Mouse (Mus musculus) CH12.LX (cell line): ENCODE results near the gene L3mbtl1. TPM values are rescaled to one million over a fixed set of nuclear protein-coding genes. Genes with fewer than 3 reads are reported as not detected.

Source experiments
- DNase-seq: peaks from one replicate; pipeline ENCODE4 v3.0.0-alpha.2; 2013; ENCODE audit errors: extremely low read depth
- H3K27ac ChIP-seq: 2 replicates; pipeline ENCODE4 v1.5.1; 2012; ENCODE audit warnings: low read depth, mild to moderate bottlenecking, control low read depth, moderate library complexity; ENCODE audit not compliant: insufficient read depth
- H3K27me3 ChIP-seq: replicated peaks from 2 replicates; pipeline ENCODE3; 2012; ENCODE audit warnings: inconsistent platforms
- H3K36me3 ChIP-seq, 2 experiments: replicated peaks in 1 of 2; 2 replicates each; pipeline versions ENCODE3 to v1.6.1; 2012; ENCODE audit warnings: inconsistent platforms in 1 of 2, low read length in 1 of 2, mild to moderate bottlenecking in 1 of 2, mixed read lengths in 1 of 2, moderate library complexity in 1 of 2; ENCODE audit not compliant: control insufficient read depth in 1 of 2, insufficient read depth in 1 of 2
- H3K4me1 ChIP-seq, 2 experiments: 2 replicates each; pipeline ENCODE4 v1.6.1; 2012; ENCODE audit warnings: inconsistent platforms in 1 of 2, moderate library complexity in 1 of 2; ENCODE audit not compliant: insufficient read depth in 2 of 2, control insufficient read depth in 1 of 2
- H3K4me2 ChIP-seq: 2 replicates; pipeline ENCODE4 v1.6.1; 2012; ENCODE audit warnings: low read depth, mild to moderate bottlenecking, control low read depth; ENCODE audit not compliant: poor library complexity, insufficient read depth, severe bottlenecking
- H3K4me3 ChIP-seq, 3 experiments: fragments of 150-350 bp in 1 of 3; sonication (generic) in 1 of 3; replicated peaks in 1 of 3; 2 replicates each; pipeline versions ENCODE3 to v1.5.1; 2011 to 2012; ENCODE audit warnings: low read depth in 2 of 3, low read length in 2 of 3, mild to moderate bottlenecking in 2 of 3, moderate library complexity in 2 of 3, control low read depth in 1 of 3, improper control_type of control experiment in 1 of 3, inconsistent platforms in 1 of 3, mixed read lengths in 1 of 3; ENCODE audit not compliant: poor library complexity in 1 of 3
- H3K79me2 ChIP-seq: replicated peaks from 2 replicates; pipeline ENCODE4 v1.6.1; 2012; ENCODE audit warnings: mild to moderate bottlenecking, moderate library complexity; ENCODE audit not compliant: control insufficient read depth, poor library complexity, insufficient read depth, severe bottlenecking; ENCODE audit errors: extremely low read depth
- H3K9ac ChIP-seq: 2 replicates; pipeline ENCODE4 v1.6.1; 2012; ENCODE audit warnings: low read depth, mild to moderate bottlenecking, control low read depth, moderate library complexity; ENCODE audit not compliant: insufficient read depth
- H3K9me3 ChIP-seq: replicated peaks from 2 replicates; pipeline ENCODE3; 2012; ENCODE audit warnings: low read length, inconsistent platforms, mixed read lengths
- CHD1 ChIP-seq: IDR thresholded peaks from 2 replicates; pipeline ENCODE4 v1.6.1; 2012; ENCODE audit warnings: low read depth, low read length, improper control_type of control experiment, inconsistent platforms
- CTCF ChIP-seq, 2 experiments: IDR thresholded peaks in 1 of 2; conservative IDR thresholded peaks in 1 of 2; 2 replicates each; pipeline ENCODE4 v1.5.1; 2011 to 2012; ENCODE audit warnings: low read depth in 2 of 2, low read length in 2 of 2, improper control_type of control experiment in 1 of 2, inconsistent platforms in 1 of 2, mild to moderate bottlenecking in 1 of 2, moderate library complexity in 1 of 2
- GABPA ChIP-seq: IDR thresholded peaks from 2 replicates; pipeline ENCODE4 v1.6.1; 2012; ENCODE audit warnings: low read depth, low read length, improper control_type of control experiment, inconsistent platforms; ENCODE audit not compliant: insufficient replicate concordance
- JUN ChIP-seq: IDR thresholded peaks from 2 replicates; pipeline ENCODE4 v1.6.1; 2011; ENCODE audit warnings: low read depth, mild to moderate bottlenecking, low read length, improper control_type of control experiment, moderate library complexity; ENCODE audit not compliant: insufficient read depth
- JUND ChIP-seq: conservative IDR thresholded peaks from 2 replicates; pipeline ENCODE4 v1.6.1; 2011; ENCODE audit warnings: low read depth, low read length, improper control_type of control experiment
- KAT2A ChIP-seq: IDR thresholded peaks from 2 replicates; pipeline ENCODE4 v1.6.1; 2012; ENCODE audit warnings: low read length, improper control_type of control experiment, inconsistent platforms; ENCODE audit not compliant: insufficient replicate concordance
- MAFK ChIP-seq: IDR thresholded peaks from 2 replicates; pipeline ENCODE4 v1.6.1; 2011; ENCODE audit warnings: low read length, improper control_type of control experiment; ENCODE audit not compliant: insufficient replicate concordance
- MAX ChIP-seq: IDR thresholded peaks from 2 replicates; pipeline ENCODE4 v1.6.1; 2011; ENCODE audit warnings: low read length, improper control_type of control experiment
- MAZ ChIP-seq: IDR thresholded peaks from 2 replicates; pipeline ENCODE4 v1.6.1; 2012; ENCODE audit warnings: low read depth, mild to moderate bottlenecking, inconsistent platforms, low read length, improper control_type of control experiment, moderate library complexity
- MEF2A ChIP-seq: IDR thresholded peaks from 2 replicates; pipeline ENCODE4 v1.6.1; 2014; ENCODE audit warnings: low read depth, mild to moderate bottlenecking, inconsistent platforms, low read length, improper control_type of control experiment, borderline replicate concordance
- NRF1 ChIP-seq: IDR thresholded peaks from 2 replicates; pipeline ENCODE4 v1.6.1; 2014; ENCODE audit warnings: low read depth, mild to moderate bottlenecking, inconsistent platforms, low read length, improper control_type of control experiment, moderate library complexity
- POLR2A ChIP-seq: IDR thresholded peaks from 2 replicates; pipeline ENCODE4 v1.6.1; 2011; ENCODE audit warnings: low read depth, mild to moderate bottlenecking, improper control_type of control experiment, low read length
- POLR2AphosphoS2 ChIP-seq: IDR thresholded peaks from 2 replicates; pipeline ENCODE4 v1.6.1; 2011; ENCODE audit warnings: low read depth, low read length, improper control_type of control experiment
- RAD21 ChIP-seq: IDR thresholded peaks from 2 replicates; pipeline ENCODE4 v1.6.1; 2011; ENCODE audit warnings: low read depth, mild to moderate bottlenecking, low read length, improper control_type of control experiment, moderate library complexity
- RCOR1 ChIP-seq: conservative IDR thresholded peaks from 2 replicates; pipeline ENCODE4 v1.6.1; 2012; ENCODE audit warnings: low read depth, mild to moderate bottlenecking, inconsistent platforms, low read length, improper control_type of control experiment
- SMC3 ChIP-seq: IDR thresholded peaks from 2 replicates; pipeline ENCODE4 v1.6.1; 2011; ENCODE audit warnings: low read depth, low read length, improper control_type of control experiment
- UBTF ChIP-seq: IDR thresholded peaks from 2 replicates; pipeline ENCODE4 v1.6.1; 2012; ENCODE audit warnings: low read depth, mild to moderate bottlenecking, inconsistent platforms, low read length, improper control_type of control experiment, moderate library complexity
- ZC3H11A ChIP-seq: IDR thresholded peaks from 2 replicates; pipeline ENCODE4 v1.6.1; 2012; ENCODE audit warnings: low read depth, mild to moderate bottlenecking, inconsistent platforms, low read length, improper control_type of control experiment
- dilution Hi-C: fragments of 300-500 bp; cut with MboI; formaldehyde crosslinking; loops from 2 replicates; pipeline ENCODE4 v1.14.3; 2020; ENCODE audit warnings: low sequenced_read_pairs; ENCODE audit not compliant: extremely low pct_unique_long_range_greater_than_20kb, extremely low pct_ligation_motif_present
- in situ Hi-C: fragments of 300-500 bp; cut with MboI; formaldehyde crosslinking; loops from 3 replicates; pipeline ENCODE4 v1.14.3; 2019; ENCODE audit warnings: low sequenced_read_pairs, low pct_ligation_motif_present, low pct_unique_long_range_greater_than_20kb, mixed read lengths
- polyA plus RNA-seq: library from polyadenylated mRNA; unstranded; fragments of >175 nt; gene quantifications from 2 replicates; pipeline ENCODE4 v1.2.1, GENCODE M21; 2012; ENCODE audit warnings: low read depth; ENCODE audit not compliant: insufficient read length
- total RNA-seq, 2 experiments: library from RNA; depleted of rRNA; stranded (reverse); fragments of 300-350 nt in 1 of 2; fragments of >200 nt in 1 of 2; gene quantifications; 2 replicates each; pipeline ENCODE4 v1.2.3; 2012 to 2014

Gene L3mbtl1
- total and polyA plus RNA-seq, 3 experiments: 0.09 TPM; not detected in 2

DNA sequence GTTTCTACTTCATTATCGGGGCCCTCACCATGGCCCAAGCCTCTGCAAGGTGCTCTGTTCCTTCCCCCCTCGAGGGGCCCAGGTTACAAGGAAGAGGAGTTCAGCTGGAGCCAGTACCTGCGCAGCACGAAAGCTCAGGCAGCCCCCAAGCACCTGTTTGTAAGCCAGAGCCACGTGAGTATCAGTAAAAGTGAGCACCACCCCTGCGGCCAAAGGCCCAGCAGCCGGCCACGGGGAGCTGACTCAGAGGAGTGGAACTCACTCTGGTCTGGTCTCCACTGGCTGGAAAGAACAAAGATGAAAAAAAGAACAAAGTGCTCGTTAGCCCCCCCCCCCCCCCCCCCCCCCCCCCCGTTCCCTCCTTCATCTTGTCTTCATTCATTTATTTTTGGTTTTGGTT is 18.0 kb downstream of the L3mbtl1 start:
- H3K79me2 ChIP-seq: no peaks in the 10 kb centered on the region
- no peak overlapping the region for H3K27ac ChIP-seq
- H3K4me2 ChIP-seq: no peak overlapping the region
- H3K4me1 ChIP-seq: no peaks in the 10 kb centered on the region
- H3K27me3 ChIP-seq: peaks cover 34% of the 10 kb centered on the region
- in situ Hi-C loops (no loop called here), dilution Hi-C loops (no loop called here)
- DNase-seq: no peak
- H3K36me3 ChIP-seq: no peaks in the 10 kb centered on the region
- H3K9ac ChIP-seq: no peak overlapping the region
- TF ChIP-seq UBTF: no peak
- TF ChIP-seq RCOR1: no peak
- no peak for TF ChIP-seq NRF1
- H3K4me3 ChIP-seq: no peak overlapping the region
- no peaks in the 10 kb centered on the region for H3K9me3 ChIP-seq

GRCm38 (mm10) chr2:162966734-162967133 is 23.5 kb downstream of the L3mbtl1 start:
- in situ Hi-C loops: no loop called here
- DNase-seq: no peak
- no peak overlapping the region for H3K9ac ChIP-seq
- no peaks in the 10 kb centered on the region for H3K36me3 ChIP-seq
- H3K9me3 ChIP-seq: no peaks in the 10 kb centered on the region
- no peak overlapping the region for H3K4me3 ChIP-seq
- H3K27me3 ChIP-seq: peaks cover 57% of the 10 kb centered on the region
- H3K4me1 ChIP-seq: no peaks in the 10 kb centered on the region
- no peak overlapping the region for H3K4me2 ChIP-seq
- TF ChIP-seq RAD21 (no peak), JUN (no peak), NRF1 (no peak), ZC3H11A (no peak), MAFK (no peak), JUND (no peak), MEF2A (no peak), POLR2A (no peak)
- TF ChIP-seq, all 38 proteins: peak for 0
- Histone ChIP-seq H3K27ac (no peak overlapping the region), H3K79me2 (no peaks in the 10 kb centered on the region)
- dilution Hi-C loops: no loop called here

DNA sequence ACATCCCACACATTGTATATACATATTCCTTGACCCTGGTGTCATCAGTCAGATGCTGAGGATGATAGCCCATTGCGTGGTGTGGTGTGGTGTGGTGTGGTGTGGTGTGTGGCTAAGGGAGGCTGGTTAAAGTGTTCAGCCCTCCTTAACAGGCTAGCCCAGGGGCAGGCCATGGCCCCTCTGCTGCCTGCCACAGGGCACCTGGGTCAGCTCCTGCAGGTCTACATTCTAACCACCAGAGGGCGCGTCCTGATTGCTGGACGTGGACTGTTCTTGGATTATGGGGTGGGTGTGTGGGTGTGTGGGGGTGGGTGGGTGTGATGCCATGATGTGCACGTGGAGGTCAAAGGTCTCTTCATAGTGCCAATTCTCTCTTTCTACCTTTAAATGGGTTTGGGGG is 25.1 kb downstream of the L3mbtl1 start:
- Histone ChIP-seq H3K27ac (no peak overlapping the region), H3K27me3 (peaks cover 65% of the 10 kb centered on the region), H3K9me3 (no peaks in the 10 kb centered on the region), H3K4me3 (no peak overlapping the region), H3K79me2 (no peaks in the 10 kb centered on the region), H3K4me2 (no peak overlapping the region), H3K9ac (no peak overlapping the region), H3K4me1 (no peaks in the 10 kb centered on the region), H3K36me3 (no peaks in the 10 kb centered on the region)
- dilution Hi-C loops (no loop called here), in situ Hi-C loops (no loop called here)
- DNase-seq: peak; percentile 33
- TF ChIP-seq MAX: no peak
- peak in 1 of 2 experiments; percentile 74; a peak in 2 of 4 replicates for TF ChIP-seq CTCF (conservative IDR thresholded peaks at IDR 0.05 in 1 of 2, IDR thresholded peaks at IDR 0.05 in 1 of 2; ENCODE audit: low read depth in 2 of 2, low read length in 2 of 2)
- TF ChIP-seq MAZ: no peak
- TF ChIP-seq SMC3: peak; percentile 65
- TF ChIP-seq CHD1: no peak
- TF ChIP-seq GABPA: no peak
- TF ChIP-seq KAT2A: no peak
- TF ChIP-seq POLR2AphosphoS2: no peak
- peak; percentile 44 for TF ChIP-seq RAD21
